Mouse (Mus musculus): ENCODE data around the gene Col4a2.

The Col4a2 gene

DNA sequence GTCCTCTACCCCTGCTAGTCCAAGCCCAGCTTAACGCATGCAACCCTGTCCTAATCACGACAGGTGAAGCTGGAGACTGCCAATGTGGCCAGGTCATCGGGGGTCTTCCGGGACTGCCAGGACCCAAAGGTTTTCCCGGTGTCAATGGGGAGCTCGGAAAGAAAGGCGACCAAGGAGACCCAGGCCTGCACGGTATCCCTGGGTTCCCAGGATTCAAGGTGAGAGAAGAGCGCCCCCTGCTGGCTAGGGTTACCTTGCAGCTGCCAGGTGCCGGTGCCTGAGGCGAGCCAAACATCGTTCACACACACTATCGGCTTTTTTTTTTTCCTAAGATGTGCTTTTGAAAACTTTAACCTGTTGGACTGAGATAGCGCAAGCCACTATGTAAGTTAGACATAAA is 108.5 kb downstream of the Col4a2 start:
- DNase-seq, result peak in 1 of 2 experiments; percentile 80

DNA sequence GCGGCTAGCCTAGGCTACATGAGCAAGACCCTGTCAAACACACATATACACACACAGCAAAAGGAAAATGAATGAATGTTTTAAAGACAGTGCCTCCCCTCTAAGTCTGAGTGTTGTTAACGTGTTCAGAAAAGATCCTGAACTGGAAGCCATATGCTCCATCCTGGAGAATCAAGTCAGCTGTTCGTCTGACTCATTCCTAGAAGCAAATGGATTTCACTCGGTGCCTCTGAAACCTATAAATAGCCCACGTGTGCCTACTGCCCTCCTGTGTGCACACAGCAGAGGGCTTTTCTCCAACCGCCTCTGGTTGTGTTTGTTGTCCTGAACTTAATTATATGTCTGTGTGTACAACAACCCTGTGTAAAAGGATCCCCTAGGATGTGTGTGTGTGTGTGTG is 109.4 kb downstream of the Col4a2 start:
- no peak for DNase-seq

DNA sequence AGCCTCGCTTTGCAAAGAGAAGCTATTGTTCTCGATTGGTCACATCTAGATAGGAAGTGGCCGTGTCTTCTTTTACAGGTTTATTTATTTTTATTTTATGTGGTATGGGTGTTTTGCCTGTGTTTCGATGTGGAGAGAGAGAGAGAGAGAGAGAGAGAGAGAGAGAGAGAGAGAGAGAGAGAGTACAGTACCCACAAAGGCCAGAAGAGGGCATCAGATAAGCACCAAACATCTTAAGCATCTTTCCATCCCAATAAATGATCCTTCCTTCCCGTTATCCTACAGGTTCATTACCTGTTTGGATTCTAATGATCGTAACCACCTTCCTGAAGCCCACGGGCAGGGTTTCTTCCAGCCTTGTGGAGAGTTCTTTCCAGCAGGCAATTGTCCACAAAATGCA is 110.5 kb downstream of the Col4a2 start:
- no peak for DNase-seq

DNA sequence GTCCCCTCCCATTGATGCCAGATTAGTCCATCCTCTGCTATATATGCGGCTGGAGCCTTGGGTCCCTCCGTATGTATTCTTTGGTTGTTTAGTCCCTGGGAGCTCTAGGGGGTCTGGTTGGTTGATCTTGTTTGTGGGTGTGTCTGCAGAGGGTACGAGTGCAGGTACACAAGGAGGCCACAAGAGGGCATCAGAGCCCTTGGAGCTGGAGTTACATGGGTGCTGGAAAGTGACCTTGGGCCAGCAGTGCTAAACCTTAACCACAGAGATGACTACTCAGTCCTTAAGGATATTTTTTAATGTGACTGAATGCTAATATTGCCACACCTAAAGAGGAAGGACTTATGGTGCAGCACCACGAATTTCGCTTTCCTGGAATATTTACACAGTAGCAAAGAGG is 118.1 kb downstream of the Col4a2 start:
- peak in 1 of 2 experiments; percentile 39 for DNase-seq

DNA sequence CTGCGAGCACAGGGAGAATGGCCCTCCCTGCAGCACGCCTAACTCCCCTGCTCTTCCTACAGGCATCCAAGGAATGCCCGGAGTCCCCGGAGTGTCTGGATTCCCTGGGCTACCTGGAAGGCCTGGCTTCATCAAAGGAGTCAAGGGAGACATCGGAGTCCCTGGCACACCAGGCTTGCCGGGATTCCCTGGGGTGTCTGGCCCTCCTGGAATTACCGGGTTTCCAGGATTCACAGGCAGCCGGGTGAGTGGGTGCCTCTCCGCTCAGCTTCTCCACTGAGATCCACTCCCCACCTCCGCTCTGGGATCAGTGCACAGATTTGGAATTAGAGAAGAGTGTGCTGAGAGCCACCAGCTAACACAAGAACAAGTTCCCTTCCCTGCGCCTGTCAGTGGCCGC is 125.3 kb downstream of the Col4a2 start:
- no peak for DNase-seq

DNA sequence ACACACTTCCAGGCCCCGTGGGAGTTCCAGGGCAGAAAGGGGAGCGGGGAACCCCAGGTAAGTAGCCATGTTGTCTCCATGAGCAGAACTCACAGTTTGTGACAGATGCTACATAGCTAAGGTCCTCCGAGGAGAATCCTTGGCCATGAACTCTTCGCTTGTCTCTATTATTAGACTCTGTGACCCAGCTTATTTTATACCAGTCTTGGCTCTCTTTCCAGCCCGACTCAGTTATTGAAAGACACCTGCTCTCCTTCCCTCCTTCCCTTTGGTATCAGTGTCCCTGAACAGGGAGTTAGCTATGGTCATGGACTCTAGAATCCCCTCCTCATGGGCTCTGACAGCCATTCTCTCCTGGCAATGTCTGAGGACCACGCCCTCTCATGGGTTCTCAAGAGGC is 128.7 kb downstream of the Col4a2 start:
- DNase-seq, result no peak

DNA sequence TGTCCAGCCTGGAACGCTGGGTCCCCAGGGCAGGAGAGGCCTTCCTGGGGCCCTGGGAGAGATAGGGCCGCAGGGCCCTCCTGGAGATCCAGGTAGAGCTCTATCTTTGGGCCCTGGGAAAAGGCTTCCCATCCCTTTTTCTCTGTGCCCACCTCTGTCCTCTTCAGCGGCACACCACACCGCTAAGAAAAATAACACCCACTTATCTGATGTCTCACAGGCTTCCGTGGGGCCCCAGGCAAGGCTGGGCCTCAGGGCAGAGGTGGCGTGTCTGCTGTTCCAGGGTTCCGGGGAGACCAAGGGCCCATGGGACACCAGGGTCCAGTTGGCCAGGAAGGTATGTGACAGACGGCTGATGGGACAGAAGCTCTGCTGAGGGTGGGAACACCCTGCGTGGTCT is 131.0 kb downstream of the Col4a2 start:
- no peak for DNase-seq

DNA sequence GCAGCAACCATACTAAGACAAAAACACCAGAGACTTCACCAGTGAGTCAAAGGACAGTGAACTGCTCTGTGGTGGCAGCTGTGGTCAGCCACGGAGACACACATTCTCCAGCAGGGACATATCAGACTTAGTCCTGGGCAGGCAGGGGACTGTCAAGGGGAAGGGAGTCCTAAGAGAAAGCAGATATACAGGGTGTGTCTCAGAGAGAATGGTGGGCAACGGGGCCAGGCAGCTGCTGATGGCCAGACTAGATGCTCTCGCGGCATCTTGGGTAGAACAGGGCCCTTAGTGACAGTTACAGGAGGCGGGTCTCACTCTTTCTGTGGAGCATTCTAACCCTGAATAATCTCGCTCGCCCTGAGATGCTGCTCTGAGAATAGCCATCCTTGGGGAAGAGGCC is 131.6 kb downstream of the Col4a2 start:
- DNase-seq, result no peak

DNA sequence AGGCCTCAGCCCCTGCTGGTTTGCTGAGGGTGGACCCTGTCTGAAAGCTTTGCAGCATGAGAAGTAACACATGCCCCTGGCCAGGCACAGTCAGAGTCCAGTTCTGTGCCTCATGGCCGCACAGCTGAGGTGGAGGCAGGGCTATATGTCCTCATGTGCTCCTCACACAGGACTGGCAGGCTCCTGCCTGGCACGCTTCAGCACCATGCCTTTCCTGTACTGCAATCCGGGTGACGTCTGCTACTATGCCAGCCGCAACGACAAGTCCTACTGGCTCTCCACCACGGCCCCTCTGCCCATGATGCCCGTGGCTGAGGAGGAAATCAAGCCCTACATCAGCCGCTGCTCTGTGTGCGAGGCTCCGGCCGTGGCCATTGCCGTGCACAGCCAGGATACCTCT is 133.2 kb downstream of the Col4a2 start:
- DNase-seq, result no peak

DNA sequence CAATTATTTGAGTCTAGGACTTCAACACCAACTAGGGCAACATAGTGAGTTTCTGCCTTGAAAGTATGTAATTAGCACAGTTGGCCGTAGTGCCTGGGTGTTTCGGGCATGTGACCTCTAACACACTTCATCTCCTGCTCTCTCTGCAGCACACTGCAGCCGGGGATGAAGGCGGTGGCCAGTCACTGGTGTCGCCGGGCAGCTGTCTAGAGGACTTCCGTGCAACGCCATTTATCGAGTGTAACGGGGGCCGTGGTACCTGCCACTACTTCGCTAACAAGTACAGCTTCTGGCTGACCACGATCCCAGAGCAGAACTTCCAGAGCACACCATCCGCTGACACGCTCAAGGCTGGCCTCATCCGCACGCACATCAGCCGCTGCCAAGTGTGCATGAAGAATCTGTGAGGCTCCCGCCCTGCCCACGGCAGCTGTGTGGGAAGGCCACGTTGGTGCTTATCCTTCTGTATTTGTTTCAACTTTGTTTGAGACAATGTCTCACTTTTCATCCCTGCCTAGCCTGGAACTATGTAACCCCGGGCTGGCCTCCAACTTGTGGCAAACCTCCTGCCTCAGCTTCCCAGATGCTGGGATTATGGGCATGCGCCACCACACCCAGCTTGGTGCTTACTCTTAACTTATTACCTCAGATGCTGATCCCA is 135.4 kb downstream of the Col4a2 start:
- DNase-seq, result no peak

DNA sequence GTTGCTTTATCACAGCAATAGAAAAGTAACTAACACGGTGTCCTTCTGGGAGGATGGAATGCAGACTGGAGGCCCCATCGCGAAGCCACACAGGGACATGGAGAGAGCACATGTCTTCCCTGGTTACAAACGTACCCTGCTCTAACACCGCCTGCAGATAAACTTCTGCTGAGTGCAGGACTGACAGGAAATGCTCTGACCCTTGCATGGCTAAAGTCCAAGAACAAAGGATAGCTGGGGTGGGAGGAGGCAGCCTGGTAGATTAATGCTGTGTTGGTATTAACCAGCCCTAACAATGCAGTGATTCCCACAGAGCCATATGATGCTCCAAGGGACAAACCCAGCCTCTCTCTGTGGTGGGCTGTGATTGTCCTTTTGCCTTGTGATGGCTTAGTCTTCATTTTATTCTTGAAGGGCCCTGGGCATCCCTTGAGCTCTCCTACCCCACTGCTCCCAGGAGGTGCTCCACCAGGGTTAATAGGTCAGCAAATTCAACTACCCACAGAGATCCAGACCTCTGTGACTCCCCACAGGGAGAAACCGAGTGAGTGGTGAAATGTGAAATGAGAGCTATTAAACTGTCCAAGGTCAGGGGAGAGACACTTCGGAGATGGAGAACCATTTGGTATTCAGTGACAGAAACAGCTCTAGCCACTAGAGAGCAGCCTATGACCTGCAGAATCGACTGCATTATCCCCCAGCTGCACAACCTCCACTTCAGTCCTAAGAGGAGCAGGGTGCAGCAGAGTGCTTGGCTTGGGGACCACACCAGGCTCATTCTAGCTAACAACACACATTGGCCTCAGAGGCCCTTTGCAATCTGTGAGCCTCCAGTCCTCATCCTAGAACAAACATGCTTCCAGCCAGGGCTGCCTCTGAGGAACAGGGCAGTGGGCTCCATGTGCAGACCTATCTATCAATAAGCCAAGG is 137.8 kb downstream of the Col4a2 start:
- DNase-seq, result peak; percentile 65 to 73

DNA sequence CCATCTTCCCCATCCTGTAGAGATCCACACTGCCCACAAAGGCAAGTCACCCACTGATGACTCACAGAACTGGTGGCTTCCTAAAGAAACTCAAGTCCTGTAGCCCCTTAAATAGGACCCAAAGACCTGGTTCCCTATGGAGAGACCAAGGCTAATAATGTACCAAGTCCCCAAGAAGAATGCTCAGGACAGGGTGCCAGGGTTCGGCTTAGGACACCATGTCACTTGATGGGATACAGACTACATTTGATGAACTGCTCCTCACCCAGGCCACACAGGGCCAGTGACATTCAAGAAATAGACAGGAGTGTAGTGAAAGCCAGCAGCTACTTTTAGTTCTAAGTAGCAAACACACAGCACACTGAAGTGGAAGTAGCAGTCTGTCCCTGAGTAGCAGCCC is 139.5 kb downstream of the Col4a2 start:
- DNase-seq, result no peak

DNA sequence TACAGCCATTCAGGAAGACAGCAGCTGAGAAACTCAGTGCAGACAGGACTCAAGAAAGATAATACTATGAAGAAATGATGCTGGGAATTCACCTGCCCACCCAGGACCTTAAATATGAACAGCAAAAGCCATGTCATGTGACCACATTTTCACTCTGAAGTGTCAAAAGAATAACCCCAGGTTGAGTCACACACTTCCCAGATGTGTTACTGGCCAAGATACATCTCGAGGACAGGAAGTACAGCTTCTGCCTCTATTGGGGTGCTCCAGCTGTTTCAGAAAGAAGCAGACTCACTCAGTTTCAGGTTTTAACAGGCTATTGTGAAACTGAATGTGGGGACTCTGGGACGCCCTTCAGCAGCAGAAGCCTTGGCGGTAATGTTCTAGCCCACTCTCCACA is 140.0 kb downstream of the Col4a2 start:
- no peak for DNase-seq

DNA sequence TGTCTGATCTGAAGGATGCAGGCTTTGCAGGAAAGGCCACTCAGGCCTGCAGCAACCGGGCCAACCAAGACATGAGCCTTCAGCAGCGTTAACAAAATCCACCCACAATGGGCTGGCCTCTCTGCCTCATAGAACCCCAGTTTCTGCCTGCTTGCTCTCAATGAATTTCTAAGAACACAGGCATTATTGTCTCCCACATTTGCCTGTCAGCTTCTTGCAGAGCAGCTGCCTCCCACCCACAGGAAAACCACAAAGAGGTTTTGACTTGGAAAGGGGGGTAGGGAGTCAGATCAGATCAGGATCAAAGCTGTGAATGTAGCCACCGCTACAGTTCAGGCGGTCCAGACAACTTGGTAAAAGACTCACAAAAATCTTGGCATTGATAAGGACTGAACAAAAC is 140.4 kb downstream of the Col4a2 start:
- no peak for DNase-seq

DNA sequence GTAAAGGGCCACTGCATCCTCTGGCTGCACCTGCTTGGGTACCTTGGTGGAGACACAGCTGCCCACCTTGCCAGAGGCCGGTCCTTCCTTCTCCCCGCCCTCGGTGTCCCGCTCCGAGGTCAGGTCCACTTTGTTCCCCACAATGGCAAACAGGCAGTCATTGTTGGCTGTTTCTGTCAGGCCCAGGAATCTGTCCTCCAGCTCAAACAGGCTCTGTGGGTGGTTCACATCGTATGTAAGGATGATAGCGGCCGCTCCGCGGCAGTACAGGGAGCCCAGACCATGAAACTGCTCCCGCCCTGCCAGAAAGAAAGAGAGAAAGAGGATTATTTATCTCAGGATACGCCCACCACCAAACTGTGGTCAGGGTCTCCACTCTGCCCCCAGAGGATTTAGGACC is 141.6 kb downstream of the Col4a2 start:
- DNase-seq, result no peak

DNA sequence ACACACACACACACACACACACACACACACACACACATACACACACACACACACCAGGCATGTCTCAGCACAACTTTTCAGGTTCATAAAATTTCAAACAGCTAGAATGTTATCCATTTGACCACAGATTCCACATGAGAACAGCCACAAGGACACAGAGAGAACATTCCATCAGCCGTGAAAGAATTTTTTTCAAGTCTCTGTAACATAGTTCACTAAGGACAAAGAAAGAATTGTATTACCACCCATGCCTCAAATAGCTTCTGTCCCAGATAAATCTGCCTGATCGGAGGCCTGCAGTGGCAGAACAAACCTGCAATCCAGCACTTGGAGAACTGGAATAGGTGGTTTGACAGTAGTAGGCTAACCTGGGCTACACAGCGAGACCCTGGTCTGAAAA is 144.7 kb downstream of the Col4a2 start:
- no peak for DNase-seq

DNA sequence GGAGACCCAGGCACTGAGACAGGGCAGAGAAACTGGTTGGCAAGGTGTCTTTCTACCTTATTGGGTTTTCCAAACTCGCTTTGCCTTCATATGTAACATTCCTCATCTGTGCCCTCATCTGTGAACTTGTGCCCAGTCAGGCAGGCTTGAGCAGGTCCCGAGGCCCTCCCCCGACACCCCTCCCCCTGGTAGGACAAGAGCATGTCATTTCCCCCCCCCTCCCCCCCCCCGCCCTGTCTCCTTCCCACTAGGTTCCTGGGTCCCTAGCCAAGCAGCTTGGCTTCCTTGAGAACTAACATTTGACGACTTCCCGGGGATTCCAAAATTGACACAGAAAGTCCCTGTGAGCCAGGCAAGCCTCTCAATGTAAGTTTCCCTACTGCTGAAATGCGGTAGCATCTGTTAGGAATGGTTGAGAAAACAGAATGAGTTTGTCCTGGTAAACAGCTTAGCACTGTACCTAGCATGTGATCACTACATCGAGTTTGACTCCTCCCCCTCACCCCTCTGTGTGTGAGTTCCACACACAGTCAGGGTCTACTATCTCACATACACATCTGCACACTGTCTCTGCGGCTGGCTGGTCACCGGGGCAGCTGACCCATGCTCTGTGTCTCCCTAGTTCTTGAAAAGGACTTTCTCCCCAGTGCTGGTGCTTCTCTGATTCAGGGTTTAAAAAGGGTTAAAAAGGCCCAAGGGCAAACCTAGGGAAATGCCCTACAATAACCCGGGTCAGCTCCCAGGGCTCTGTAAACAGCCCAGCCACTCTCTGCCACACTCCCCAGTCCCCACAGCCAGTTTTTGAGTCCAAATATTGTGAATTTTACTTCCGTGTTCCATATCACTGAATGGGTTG is 145.6 kb downstream of the Col4a2 start:
- DNase-seq, result peak; percentile 71 to 87

DNA sequence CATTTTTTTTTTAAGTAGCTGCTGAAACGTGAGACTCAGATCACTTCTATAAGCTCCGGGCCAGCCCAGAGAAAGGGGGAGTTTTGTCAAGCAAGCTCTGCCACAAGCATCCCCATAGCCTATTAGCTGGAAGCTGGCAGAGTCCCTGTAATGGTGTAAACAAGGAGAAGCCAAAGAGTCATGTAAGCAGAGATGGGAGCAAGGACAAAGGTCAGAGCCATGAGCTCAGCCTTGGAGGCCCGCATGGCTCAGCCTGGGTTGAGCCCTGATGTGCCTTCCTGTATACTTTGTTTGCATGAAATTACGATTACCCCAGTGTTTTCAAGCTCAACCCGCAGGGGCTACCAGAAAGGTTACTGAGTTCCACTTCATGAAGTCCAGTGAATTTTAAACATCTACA is 146.4 kb downstream of the Col4a2 start:
- peak; percentile 63 to 86 for DNase-seq

DNA sequence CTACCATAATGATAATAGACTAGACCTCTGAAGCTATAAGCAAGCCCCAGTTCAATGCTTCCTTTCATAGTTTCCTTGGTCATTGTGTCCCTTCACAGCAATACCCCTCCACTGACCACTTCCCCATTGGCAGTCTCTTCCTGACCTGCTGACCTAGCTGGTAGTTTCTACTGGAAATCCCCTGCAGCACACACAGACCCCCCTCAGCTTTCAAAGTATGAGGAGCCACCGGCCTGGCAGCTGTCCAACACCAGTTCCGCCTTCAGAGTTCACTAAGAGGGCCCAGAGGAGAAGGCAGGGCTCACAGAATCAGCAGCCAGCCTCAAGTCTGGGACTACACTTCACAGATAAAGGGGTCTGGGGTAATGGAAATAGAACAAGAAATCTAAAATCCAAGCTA is 148.3 kb downstream of the Col4a2 start:
- peak; percentile 77 to 85 for DNase-seq

DNA sequence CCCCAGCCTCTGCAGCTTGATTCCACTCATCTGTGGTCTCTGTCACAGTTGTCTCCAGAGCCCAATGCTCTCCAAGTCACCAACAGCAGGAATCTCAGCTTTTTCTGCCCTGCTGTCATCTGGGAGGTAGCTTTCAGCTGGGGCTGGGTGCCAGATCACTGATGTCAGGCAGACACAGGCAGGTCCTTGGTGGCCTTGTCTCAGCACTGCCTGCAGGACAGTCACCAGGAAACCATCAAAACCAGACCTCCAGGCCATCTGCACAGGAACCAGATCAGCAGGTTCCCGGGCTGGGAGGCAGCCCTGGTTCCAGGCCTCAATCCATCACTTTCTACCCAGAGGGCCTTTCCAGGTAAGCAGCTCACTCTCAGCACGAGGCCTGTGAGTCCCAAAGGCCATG is 149.2 kb downstream of the Col4a2 start:
- DNase-seq, result no peak

DNA sequence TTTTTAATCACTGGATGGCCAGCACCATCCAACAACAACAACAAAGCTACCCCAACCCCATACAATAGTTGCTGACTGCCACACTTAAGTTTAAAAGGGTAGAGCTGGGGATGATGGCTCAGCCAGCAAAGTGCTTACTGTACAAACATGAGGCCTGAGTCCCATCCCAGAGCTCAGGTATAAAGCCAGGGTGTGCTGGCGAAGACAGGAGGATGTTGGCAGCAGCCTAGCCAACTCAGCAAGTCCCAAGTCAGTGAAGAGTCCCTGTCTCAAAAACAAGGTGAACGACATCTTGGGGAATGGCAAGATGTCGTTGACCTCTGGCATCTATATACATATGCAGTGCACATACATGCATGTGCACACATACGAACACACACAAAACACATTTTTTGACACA is 150.0 kb downstream of the Col4a2 start:
- DNase-seq, result no peak

DNA sequence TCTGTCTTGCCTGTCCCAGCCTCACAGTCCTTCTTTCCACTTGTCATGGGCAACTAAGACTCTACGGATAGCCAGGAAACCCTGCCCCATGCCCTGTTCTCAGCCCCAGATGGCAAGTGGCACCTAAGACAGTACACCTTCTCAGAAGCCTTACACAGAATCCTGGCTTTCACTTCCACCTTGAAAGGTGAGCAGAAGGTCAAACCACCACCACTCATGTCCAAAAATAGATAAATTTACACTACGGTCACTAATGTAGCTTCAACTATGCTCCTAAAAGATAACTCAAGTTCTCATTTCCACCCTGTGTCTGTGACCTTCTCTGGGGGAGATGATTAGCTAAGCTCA is 150.9 kb downstream of the Col4a2 start:
- DNase-seq, result no peak

DNA sequence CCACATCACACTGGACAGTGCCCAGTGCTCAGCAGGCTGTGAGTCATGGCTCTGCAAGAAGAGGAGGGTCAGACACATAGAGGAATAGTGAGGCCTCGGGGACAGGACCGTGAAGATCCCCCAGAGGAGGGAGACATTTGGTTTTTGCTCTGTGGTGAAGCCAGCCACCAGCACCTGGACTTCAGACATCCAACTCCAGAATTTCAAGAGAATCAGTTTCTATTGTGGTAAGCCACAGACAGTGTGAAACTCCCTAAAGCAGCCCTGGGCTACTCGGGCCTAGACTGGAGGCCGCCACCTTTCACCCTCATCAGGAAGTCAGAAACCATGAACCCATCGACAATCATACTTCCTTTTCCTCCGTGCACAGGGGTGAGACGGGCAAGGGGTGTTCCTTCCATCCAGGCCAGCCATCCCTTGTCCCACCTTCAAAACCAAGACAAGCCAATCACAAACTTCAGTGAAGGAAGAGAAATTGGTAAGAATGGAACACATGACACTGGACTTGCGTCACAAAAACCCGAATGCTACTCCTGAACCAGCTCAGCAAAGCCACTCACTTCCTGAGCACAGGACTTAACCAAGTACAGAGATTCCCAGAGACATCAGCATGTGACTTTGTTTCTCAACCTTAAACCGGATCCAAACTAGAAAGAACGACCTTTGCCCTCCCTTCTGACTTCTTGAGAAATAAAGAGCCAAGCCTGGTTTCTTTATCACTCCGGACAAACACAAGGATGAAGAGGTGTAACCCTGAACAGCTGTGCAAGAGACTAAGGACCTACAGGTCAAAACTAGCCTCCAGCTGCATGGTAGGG is 151.5 kb downstream of the Col4a2 start:
- DNase-seq, result peak; percentile 54 to 77

Measured in kidney, postnatal 25 days (tissue).